Mouse (Mus musculus) fibroblast of lung, adult 2 months (primary cell): ENCODE data around the gene Cnga4.
"Not testable (repeated sequence)": the region's sequence is repeated elsewhere in the genome, so short reads cannot be mapped to it uniquely, and the experiment has no call there.

Source experiments
- DNase-seq: peaks from one replicate; pipeline ENCODE4 v3.0.0-alpha.2; 2011; ENCODE audit warnings: low read depth

The Cnga4 gene

GRCm38 (mm10) chr7:105404268-105404667 lies at the start of gene Cnga4:
Gene Cnga4 (plus strand): TSS chr7:105404568.
- DNase-seq: no peak

GRCm38 (mm10) chr7:105356064-105356463 lies 48.3 kb upstream of the Cnga4 start:
- DNase-seq: not testable (repeated sequence)

- DNase-seq: not testable (repeated sequence)
Observed at GRCm38 (mm10) chr7:105356487-105356886, 47.9 kb upstream of the Cnga4 start.

GRCm38 (mm10) chr7:105361713-105362112 lies 42.7 kb upstream of the Cnga4 start:
- no peak for DNase-seq

- DNase-seq: no peak
Observed at GRCm38 (mm10) chr7:105367268-105367667, 37.1 kb upstream of the Cnga4 start.

- no peak for DNase-seq
Observed at GRCm38 (mm10) chr7:105367930-105368329, 36.4 kb upstream of the Cnga4 start, which contains the start of gene Olfr692. Gene Olfr692 (plus strand): TSS chr7:105368230.

GRCm38 (mm10) chr7:105368521-105368920 lies 35.8 kb upstream of the Cnga4 start:
- no peak for DNase-seq

GRCm38 (mm10) chr7:105372912-105373311 lies 31.5 kb upstream of the Cnga4 start:
- no peak for DNase-seq

- DNase-seq: no peak
Observed at GRCm38 (mm10) chr7:105373509-105373908, 30.9 kb upstream of the Cnga4 start.

- no peak for DNase-seq
Observed at GRCm38 (mm10) chr7:105373976-105374375, 30.4 kb upstream of the Cnga4 start.

- DNase-seq: no peak
Observed at GRCm38 (mm10) chr7:105374866-105375265, 29.5 kb upstream of the Cnga4 start, which contains the start of gene Gm5901. Gene Gm5901 (plus strand): TSS chr7:105375038.

- DNase-seq: no peak
Observed at GRCm38 (mm10) chr7:105380329-105380728, 24.0 kb upstream of the Cnga4 start.

GRCm38 (mm10) chr7:105387696-105388095 lies 16.7 kb upstream of the Cnga4 start:
- DNase-seq: no peak

- no peak for DNase-seq
Observed at GRCm38 (mm10) chr7:105390236-105390635, 14.1 kb upstream of the Cnga4 start.

- DNase-seq: no peak
Observed at GRCm38 (mm10) chr7:105394606-105395005, 9.8 kb upstream of the Cnga4 start.

GRCm38 (mm10) chr7:105395131-105395820 lies 9.1 kb upstream of the Cnga4 start:
- no peak for DNase-seq

GRCm38 (mm10) chr7:105396126-105396525 lies 8.2 kb upstream of the Cnga4 start:
- no peak for DNase-seq

- DNase-seq: no peak
Observed at GRCm38 (mm10) chr7:105399058-105399934, 5.1 kb upstream of the Cnga4 start.

GRCm38 (mm10) chr7:105399935-105400624 lies 4.3 kb upstream of the Cnga4 start, which contains the start of gene Fam160a2:
Gene Fam160a2 (minus strand): TSS chr7:105400054.
- DNase-seq: peak; percentile 99

GRCm38 (mm10) chr7:105406322-105406721 lies 2.0 kb downstream of the Cnga4 start:
- DNase-seq: no peak

- DNase-seq: not testable (repeated sequence)
Observed at GRCm38 (mm10) chr7:105411874-105412632, 7.7 kb downstream of the Cnga4 start.

- no peak for DNase-seq
Observed at GRCm38 (mm10) chr7:105414385-105414784, 10.0 kb downstream of the Cnga4 start.
